Mouse (Mus musculus): ENCODE measurements around the gene Pccb. TPM values are rescaled to one million over a fixed set of nuclear protein-coding genes. Genes with fewer than 3 reads are reported as not detected.

The Pccb gene
- polyA plus RNA-seq, 1 experiment from 2014 or later, result 27.7 TPM

GRCm38 (mm10) chr9:100984381-100985310, 50.1 kb downstream of the Pccb start:
- Histone ChIP-seq H3K36me3 (ENCODE audit: control insufficient read depth, insufficient read depth, low read length) (peaks cover 10% of the 10 kb centered on the region), H3K4me2 (ENCODE audit: low read depth, low read length) (no peak overlapping the region), H3K9me3 (replicated peaks; ENCODE audit: control insufficient read depth, low read length) (peaks cover 6% of the 10 kb centered on the region; the same call in 1 of the 2 replicates), H3K27ac (ENCODE audit: low read length) (no peak overlapping the region), H3K27me3 (ENCODE audit: control insufficient read depth, insufficient read depth, low read length) (no peaks in the 10 kb centered on the region), H3K4me3 (replicated peaks; ENCODE audit: low read length) (no peak overlapping the region), H3K9ac (ENCODE audit: low read length) (no peak overlapping the region), H3K4me1 (ENCODE audit: control insufficient read depth, insufficient read depth, low read length) (no peaks in the 10 kb centered on the region)
- WGBS, result 92% methylated on average over 25 of the region's 25 CpGs
- ATAC-seq (ENCODE audit: insufficient read depth, low FRiP score), result peak; percentile 47; the same call in 1 of the 2 replicates

GRCm38 (mm10) chr9:100982786-100983185, 51.9 kb downstream of the Pccb start:
- Histone ChIP-seq H3K36me3 (ENCODE audit: control insufficient read depth, insufficient read depth, low read length) (no peaks in the 10 kb centered on the region), H3K4me3 (replicated peaks; ENCODE audit: low read length) (no peak overlapping the region), H3K4me2 (ENCODE audit: low read depth, low read length) (no peak overlapping the region), H3K27ac (ENCODE audit: low read length) (no peak overlapping the region), H3K9ac (ENCODE audit: low read length) (no peak overlapping the region), H3K4me1 (ENCODE audit: control insufficient read depth, insufficient read depth, low read length) (no peaks in the 10 kb centered on the region), H3K9me3 (replicated peaks; ENCODE audit: control insufficient read depth, low read length) (no peaks in the 10 kb centered on the region), H3K27me3 (ENCODE audit: control insufficient read depth, insufficient read depth, low read length) (no peaks in the 10 kb centered on the region)
- ATAC-seq (ENCODE audit: insufficient read depth, low FRiP score), result no peak
- 90% methylated on average over 7 of the region's 7 CpGs for WGBS

- ATAC-seq (ENCODE audit: insufficient read depth, low FRiP score), result no peak
- WGBS, result 49% methylated on average over 5 of the region's 5 CpGs
Observed at GRCm38 (mm10) chr9:100979260-100979659, 55.4 kb downstream of the Pccb start.

GRCm38 (mm10) chr9:100978666-100979065, 56.0 kb downstream of the Pccb start:
- H3K27ac ChIP-seq (ENCODE audit: low read length), result no peak overlapping the region
- 88% methylated on average over 5 of the region's 5 CpGs for WGBS
- H3K27me3 ChIP-seq (ENCODE audit: control insufficient read depth, insufficient read depth, low read length), result no peaks in the 10 kb centered on the region
- ATAC-seq (ENCODE audit: insufficient read depth, low FRiP score), result no peak
- no peak overlapping the region for H3K9ac ChIP-seq (ENCODE audit: low read length)
- H3K36me3 ChIP-seq (ENCODE audit: control insufficient read depth, insufficient read depth, low read length), result no peaks in the 10 kb centered on the region
- no peaks in the 10 kb centered on the region for H3K4me1 ChIP-seq (ENCODE audit: control insufficient read depth, insufficient read depth, low read length)
- 0 out of 2 replicates have a peak, but pooled peaks cover 4% of the 10 kb centered on the region for H3K9me3 ChIP-seq (replicated peaks; ENCODE audit: control insufficient read depth, low read length)
- no peak overlapping the region for H3K4me3 ChIP-seq (replicated peaks; ENCODE audit: low read length)
- no peak overlapping the region for H3K4me2 ChIP-seq (ENCODE audit: low read depth, low read length)

More at GRCm38 (mm10) chr9:100979260-100979659, 55.4 kb downstream of the Pccb start:
- H3K4me2 ChIP-seq (ENCODE audit: low read depth, low read length), result no peak overlapping the region
- no peaks in the 10 kb centered on the region for H3K27me3 ChIP-seq (ENCODE audit: control insufficient read depth, insufficient read depth, low read length)
- H3K9ac ChIP-seq (ENCODE audit: low read length), result no peak overlapping the region
- 0 out of 2 replicates have a peak, but pooled peaks cover 4% of the 10 kb centered on the region for H3K9me3 ChIP-seq (replicated peaks; ENCODE audit: control insufficient read depth, low read length)
- H3K27ac ChIP-seq (ENCODE audit: low read length), result no peak overlapping the region
- H3K4me1 ChIP-seq (ENCODE audit: control insufficient read depth, insufficient read depth, low read length), result no peaks in the 10 kb centered on the region
- no peaks in the 10 kb centered on the region for H3K36me3 ChIP-seq (ENCODE audit: control insufficient read depth, insufficient read depth, low read length)
- no peak overlapping the region for H3K4me3 ChIP-seq (replicated peaks; ENCODE audit: low read length)

DNA sequence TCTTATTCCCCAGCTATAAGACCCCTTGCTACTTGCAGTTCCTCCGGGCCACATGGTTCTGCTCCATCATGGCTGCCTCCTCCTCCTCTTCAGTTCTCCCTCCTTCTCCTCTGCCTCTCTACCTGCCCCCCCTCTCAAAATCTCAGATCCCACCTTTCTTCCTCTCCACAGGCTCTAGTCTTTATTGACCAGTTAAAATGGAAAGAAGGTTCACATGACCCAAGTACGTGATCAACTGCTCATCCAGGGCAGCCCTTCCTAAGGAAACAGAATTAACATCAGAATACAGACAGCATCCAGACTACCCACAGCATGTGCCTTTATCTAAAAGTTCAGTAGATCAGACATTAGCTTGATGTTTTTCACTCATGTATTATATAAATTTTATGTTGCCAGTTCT, 65.2 kb downstream of the Pccb start:
- H3K9ac ChIP-seq (ENCODE audit: low read length), result no peak overlapping the region
- H3K9me3 ChIP-seq (replicated peaks; ENCODE audit: control insufficient read depth, low read length), result no peaks in the 10 kb centered on the region
- H3K4me3 ChIP-seq (replicated peaks; ENCODE audit: low read length), result no peak overlapping the region
- WGBS, result 89% methylated on average over 2 of the region's 2 CpGs
- H3K27ac ChIP-seq (ENCODE audit: low read length), result no peak overlapping the region
- no peaks in the 10 kb centered on the region for H3K36me3 ChIP-seq (ENCODE audit: control insufficient read depth, insufficient read depth, low read length)
- H3K4me2 ChIP-seq (ENCODE audit: low read depth, low read length), result no peak overlapping the region
- no peak for ATAC-seq (ENCODE audit: insufficient read depth, low FRiP score)
- H3K27me3 ChIP-seq (ENCODE audit: control insufficient read depth, insufficient read depth, low read length), result no peaks in the 10 kb centered on the region
- H3K4me1 ChIP-seq (ENCODE audit: control insufficient read depth, insufficient read depth, low read length), result no peaks in the 10 kb centered on the region

- no peaks in the 10 kb centered on the region for H3K4me1 ChIP-seq (ENCODE audit: control insufficient read depth, insufficient read depth, low read length)
- H3K9me3 ChIP-seq (replicated peaks; ENCODE audit: control insufficient read depth, low read length), result no peaks in the 10 kb centered on the region
- H3K9ac ChIP-seq (ENCODE audit: low read length), result no peak overlapping the region
- H3K4me2 ChIP-seq (ENCODE audit: low read depth, low read length), result no peak overlapping the region
- WGBS, result 80% methylated on average over 4 of the region's 4 CpGs
- no peak overlapping the region for H3K27ac ChIP-seq (ENCODE audit: low read length)
- no peak for ATAC-seq (ENCODE audit: insufficient read depth, low FRiP score)
- no peak overlapping the region for H3K4me3 ChIP-seq (replicated peaks; ENCODE audit: low read length)
- H3K36me3 ChIP-seq (ENCODE audit: control insufficient read depth, insufficient read depth, low read length), result peaks cover 6% of the 10 kb centered on the region; the same call in 1 of the 2 replicates
- H3K27me3 ChIP-seq (ENCODE audit: control insufficient read depth, insufficient read depth, low read length), result no peaks in the 10 kb centered on the region
Observed at GRCm38 (mm10) chr9:100964106-100964505, 70.6 kb downstream of the Pccb start.

DNA sequence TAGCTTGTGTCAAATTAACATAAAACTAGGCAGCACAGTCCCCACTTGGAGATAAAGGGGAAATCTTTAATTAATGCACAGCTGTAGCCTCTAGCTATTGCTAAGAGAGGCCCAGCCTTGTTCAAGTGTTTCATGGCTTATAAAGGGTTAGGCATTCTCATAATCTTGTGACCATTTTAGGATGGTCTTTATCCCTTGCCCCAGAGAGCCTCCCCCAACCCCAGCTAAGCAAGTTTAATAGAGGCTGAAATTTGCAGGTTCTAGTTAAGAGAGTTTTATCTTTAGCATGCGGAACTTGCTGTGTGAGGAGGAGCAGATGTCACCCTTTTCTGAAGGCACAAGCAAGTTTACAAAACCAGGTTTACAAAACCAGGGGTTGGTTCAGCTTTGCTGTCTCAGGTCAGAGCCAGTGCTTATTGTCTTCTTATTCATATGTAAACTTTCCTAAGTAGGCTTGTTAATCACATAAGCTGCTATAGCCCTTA, 71.2 kb downstream of the Pccb start:
- peaks cover 6% of the 10 kb centered on the region; the same call in 1 of the 2 replicates for H3K36me3 ChIP-seq (ENCODE audit: control insufficient read depth, insufficient read depth, low read length)
- WGBS, result 62% methylated on average over 1 of the region's 1 CpGs
- H3K4me1 ChIP-seq (ENCODE audit: control insufficient read depth, insufficient read depth, low read length), result no peaks in the 10 kb centered on the region
- no peaks in the 10 kb centered on the region for H3K9me3 ChIP-seq (replicated peaks; ENCODE audit: control insufficient read depth, low read length)
- H3K4me2 ChIP-seq (ENCODE audit: low read depth, low read length), result no peak overlapping the region
- H3K27ac ChIP-seq (ENCODE audit: low read length), result no peak overlapping the region
- H3K27me3 ChIP-seq (ENCODE audit: control insufficient read depth, insufficient read depth, low read length), result no peaks in the 10 kb centered on the region
- no peak overlapping the region for H3K4me3 ChIP-seq (replicated peaks; ENCODE audit: low read length)
- ATAC-seq (ENCODE audit: insufficient read depth, low FRiP score), result no peak
- no peak overlapping the region for H3K9ac ChIP-seq (ENCODE audit: low read length)

GRCm38 (mm10) chr9:100962903-100963427, 71.7 kb downstream of the Pccb start:
- Histone ChIP-seq H3K4me2 (ENCODE audit: low read depth, low read length) (no peak overlapping the region), H3K4me1 (ENCODE audit: control insufficient read depth, insufficient read depth, low read length) (no peaks in the 10 kb centered on the region), H3K27me3 (ENCODE audit: control insufficient read depth, insufficient read depth, low read length) (no peaks in the 10 kb centered on the region), H3K27ac (ENCODE audit: low read length) (no peak overlapping the region), H3K9me3 (replicated peaks; ENCODE audit: control insufficient read depth, low read length) (no peaks in the 10 kb centered on the region), H3K4me3 (replicated peaks; ENCODE audit: low read length) (no peak overlapping the region), H3K9ac (ENCODE audit: low read length) (no peak overlapping the region), H3K36me3 (ENCODE audit: control insufficient read depth, insufficient read depth, low read length) (peaks cover 6% of the 10 kb centered on the region; the same call in 1 of the 2 replicates)
- 73% methylated on average over 5 of the region's 5 CpGs for WGBS
- no peak for ATAC-seq (ENCODE audit: insufficient read depth, low FRiP score)

GRCm38 (mm10) chr9:100951481-100951880, 83.2 kb downstream of the Pccb start:
- Histone ChIP-seq H3K27me3 (ENCODE audit: control insufficient read depth, insufficient read depth, low read length) (no peaks in the 10 kb centered on the region), H3K4me1 (ENCODE audit: control insufficient read depth, insufficient read depth, low read length) (no peaks in the 10 kb centered on the region), H3K4me3 (replicated peaks; ENCODE audit: low read length) (no peak overlapping the region), H3K9me3 (replicated peaks; ENCODE audit: control insufficient read depth, low read length) (no peaks in the 10 kb centered on the region), H3K9ac (ENCODE audit: low read length) (no peak overlapping the region), H3K36me3 (ENCODE audit: control insufficient read depth, insufficient read depth, low read length) (0 out of 2 replicates have a peak, but pooled peaks cover 3% of the 10 kb centered on the region), H3K27ac (ENCODE audit: low read length) (no peak overlapping the region), H3K4me2 (ENCODE audit: low read depth, low read length) (no peak overlapping the region)
- ATAC-seq (ENCODE audit: insufficient read depth, low FRiP score), result no peak
- 39% methylated on average over 4 of the region's 4 CpGs for WGBS

Data from stomach, embryonic 16.5 days (tissue).